Mouse (Mus musculus): ENCODE measurements around the gene Hoxc5.

The Hoxc5 gene

DNA sequence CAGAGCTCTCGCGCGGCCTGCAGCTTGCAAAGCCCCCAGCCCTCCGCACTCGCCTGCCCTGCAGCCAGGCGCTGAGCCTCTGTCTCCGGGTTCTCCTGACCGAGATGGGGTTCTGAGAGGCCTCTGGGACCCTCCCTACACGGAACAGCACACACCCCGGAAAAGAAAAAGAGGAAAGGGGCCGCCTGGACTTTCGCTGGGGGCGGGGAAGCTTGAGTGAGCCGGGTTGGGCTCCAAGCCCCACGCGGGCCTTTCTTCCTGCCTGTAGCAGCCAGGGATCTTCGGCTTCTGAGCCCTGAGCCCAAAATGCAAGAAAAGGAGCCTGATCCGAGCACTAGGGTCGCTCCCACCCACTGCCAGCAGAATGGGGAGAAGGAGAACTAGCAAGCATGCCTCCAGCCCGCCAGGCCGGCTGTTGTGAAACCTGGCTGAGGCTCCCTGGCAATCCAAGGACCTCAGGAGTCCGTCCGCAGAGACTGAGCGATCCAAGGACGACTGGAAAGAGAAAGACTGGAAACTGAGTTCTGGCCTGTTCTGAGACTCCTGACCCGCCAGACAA is 44.8 kb downstream of the Hoxc5 start:
- no peak for DNase-seq (ENCODE audit: low spot score in 2 of 2)

GRCm38 (mm10) chr15:103013238-103013984 is 46.2 kb downstream of the Hoxc5 start:
- DNase-seq (ENCODE audit: low spot score in 2 of 2), result no peak

GRCm38 (mm10) chr15:103014166-103015008 is 47.1 kb downstream of the Hoxc5 start:
- no peak for DNase-seq (ENCODE audit: low spot score in 2 of 2)

DNA sequence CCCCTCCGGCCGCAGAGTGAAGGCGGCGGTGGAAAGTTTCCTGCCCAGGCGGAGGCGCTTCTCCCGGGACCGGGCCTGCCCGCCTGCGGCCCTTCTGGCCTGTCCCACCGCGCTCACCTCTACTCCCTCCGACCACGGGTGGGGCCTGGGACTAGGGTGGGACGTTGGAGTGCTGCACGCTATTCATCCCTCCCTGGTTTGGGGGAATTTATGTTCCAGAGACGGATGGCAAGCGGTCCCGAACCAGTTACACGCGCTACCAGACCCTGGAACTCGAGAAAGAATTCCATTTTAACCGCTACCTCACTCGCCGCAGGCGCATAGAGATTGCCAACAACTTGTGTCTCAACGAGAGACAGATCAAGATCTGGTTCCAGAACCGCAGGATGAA is 47.8 kb downstream of the Hoxc5 start:
- DNase-seq (ENCODE audit: low spot score in 2 of 2), result no peak

- no peak for DNase-seq (ENCODE audit: low spot score in 2 of 2)
Observed at GRCm38 (mm10) chr15:103015406-103016166, 48.3 kb downstream of the Hoxc5 start.

DNA sequence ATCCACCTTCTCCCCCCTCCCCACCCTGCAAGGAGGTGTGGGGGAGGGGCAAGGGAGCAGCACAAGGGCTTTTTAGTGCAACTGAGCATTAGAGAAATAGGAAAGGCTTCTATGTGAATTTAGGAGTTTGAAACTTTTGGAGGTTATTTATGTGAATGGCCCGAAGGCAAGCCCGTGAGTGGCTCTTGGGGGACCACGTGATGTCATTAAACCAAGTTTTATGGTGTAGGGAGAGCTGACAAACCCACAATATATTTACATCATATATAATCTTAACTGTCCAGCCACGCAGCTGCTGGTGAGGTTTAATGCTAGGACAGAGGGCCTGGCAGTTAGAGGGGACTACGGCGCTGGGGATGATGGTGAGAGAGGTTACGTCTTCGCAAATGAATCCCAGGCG is 51.4 kb downstream of the Hoxc5 start, which contains the start of gene Hoxc4:
Gene Hoxc4 (plus strand): TSS at position 299 of the 400 bp plus-strand sequence.
- no peak for DNase-seq (ENCODE audit: low spot score in 2 of 2)

DNA sequence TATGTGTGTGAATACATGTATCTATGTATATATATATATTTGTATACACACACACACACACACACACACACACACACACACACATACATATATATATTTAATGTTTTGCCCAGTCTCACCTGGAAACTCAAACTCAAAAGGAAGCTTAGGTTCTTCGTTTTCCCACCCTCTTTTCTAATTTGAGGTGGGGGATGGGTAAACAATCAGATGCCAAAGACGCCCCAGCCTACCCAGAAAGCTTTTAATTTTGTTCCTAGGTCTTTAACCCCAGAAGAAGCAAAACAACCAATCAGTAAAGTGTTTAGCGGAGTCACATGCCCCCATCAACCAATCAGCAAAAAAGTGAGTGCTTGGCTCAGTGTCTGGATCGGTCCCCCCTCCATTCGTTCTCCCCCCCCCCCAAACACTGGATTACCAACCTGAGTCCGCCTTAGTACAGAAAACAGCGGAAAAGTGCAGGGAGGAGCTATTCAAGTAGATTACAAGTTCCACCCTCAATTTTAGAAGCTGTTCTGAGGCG is 53.7 kb downstream of the Hoxc5 start:
- DNase-seq (ENCODE audit: low spot score in 2 of 2), result no peak

GRCm38 (mm10) chr15:103021544-103021943 is 54.3 kb downstream of the Hoxc5 start:
- no peak for DNase-seq (ENCODE audit: low spot score in 2 of 2)

DNA sequence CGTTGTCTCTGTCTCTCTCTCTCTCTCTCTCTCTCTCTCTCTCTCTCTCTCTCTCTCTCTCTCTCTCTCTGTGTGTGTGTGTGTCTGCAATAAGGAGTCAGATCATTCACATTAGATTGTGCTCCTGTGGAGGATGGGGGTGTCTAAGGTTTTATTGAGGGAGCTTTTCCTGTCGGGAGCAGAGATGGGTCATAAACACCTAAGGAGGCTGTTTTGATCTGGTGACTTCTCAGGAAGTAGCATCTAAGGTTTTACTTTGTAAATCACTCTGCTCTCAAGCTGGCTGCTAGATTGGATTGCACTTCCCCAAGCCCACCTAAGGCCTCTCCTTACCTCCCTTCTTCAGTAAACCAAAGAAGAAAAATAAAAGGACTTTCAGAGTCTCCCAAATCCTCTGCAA is 56.9 kb downstream of the Hoxc5 start:
- no peak for DNase-seq (ENCODE audit: low spot score in 2 of 2)

GRCm38 (mm10) chr15:103027266-103028235 is 60.3 kb downstream of the Hoxc5 start:
- DNase-seq (ENCODE audit: low spot score in 2 of 2), result no peak

GRCm38 (mm10) chr15:103028916-103029512 is 61.8 kb downstream of the Hoxc5 start:
- no peak for DNase-seq (ENCODE audit: low spot score in 2 of 2)

DNA sequence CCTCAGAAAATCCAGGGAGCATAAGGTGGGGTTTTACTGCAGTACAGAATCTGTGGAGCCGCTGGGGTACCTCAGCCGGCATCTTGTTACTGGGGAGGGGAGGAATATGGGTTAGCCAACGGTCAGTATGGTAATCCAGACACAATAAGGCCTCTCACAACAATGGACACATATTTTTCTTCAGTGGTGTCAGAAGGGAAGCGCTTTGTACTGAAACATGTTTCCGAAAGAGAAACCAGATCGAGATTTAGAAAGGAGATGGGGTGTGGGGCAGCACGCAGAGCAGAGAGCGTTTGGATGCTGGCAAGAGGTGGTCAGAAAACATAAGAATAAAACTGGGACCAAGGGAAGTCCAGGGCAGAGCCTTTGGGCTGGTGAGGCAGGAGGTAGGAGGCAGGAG is 62.9 kb downstream of the Hoxc5 start:
- no peak for DNase-seq (ENCODE audit: low spot score in 2 of 2)

- no peak for DNase-seq (ENCODE audit: low spot score in 2 of 2)
Observed at GRCm38 (mm10) chr15:103032167-103032566, 64.9 kb downstream of the Hoxc5 start.

DNA sequence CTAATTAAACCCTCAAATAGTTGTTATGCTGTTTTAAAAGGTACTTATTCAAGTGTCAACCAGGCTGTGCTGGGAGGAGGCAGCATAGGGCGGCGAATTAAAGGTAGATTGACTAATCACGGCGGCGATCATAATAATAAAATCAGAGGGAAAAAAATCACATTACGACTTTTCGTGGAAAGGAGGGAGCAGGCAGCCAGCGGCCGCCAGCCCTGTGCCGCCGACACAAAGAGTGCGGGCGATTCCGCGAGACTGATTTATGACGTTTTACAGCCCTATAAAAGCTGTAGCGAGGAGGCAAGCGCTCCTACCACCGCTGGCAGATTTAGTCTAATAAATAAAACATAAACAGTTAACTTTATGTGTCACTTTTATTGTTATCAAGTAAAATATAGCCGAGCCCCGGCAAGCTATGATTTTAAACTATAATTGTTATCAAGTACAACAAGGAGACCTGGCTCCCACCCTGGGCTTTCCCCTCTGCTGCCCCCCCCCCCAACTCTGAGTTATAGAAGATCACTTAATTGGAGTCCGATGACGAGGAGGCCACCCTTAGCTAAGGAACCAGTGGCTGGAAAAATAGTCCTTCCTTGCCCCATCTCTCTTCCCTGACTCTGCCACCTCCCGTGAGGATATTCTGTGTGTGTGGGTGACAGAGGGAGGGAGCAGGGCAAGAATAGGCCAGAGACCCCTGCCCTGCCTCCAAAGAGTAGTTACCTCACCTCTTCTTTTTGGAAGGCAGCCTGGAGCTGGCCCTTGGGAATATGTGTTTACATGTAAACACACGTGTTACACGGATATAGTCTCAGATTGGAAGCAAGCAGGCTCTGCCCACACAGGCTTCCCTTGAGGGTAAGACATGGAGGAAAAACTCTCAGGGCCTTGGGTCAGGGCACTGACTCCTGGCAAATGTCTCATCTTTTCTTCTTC is 65.7 kb downstream of the Hoxc5 start:
- DNase-seq (ENCODE audit: low spot score in 2 of 2), result no peak

DNA sequence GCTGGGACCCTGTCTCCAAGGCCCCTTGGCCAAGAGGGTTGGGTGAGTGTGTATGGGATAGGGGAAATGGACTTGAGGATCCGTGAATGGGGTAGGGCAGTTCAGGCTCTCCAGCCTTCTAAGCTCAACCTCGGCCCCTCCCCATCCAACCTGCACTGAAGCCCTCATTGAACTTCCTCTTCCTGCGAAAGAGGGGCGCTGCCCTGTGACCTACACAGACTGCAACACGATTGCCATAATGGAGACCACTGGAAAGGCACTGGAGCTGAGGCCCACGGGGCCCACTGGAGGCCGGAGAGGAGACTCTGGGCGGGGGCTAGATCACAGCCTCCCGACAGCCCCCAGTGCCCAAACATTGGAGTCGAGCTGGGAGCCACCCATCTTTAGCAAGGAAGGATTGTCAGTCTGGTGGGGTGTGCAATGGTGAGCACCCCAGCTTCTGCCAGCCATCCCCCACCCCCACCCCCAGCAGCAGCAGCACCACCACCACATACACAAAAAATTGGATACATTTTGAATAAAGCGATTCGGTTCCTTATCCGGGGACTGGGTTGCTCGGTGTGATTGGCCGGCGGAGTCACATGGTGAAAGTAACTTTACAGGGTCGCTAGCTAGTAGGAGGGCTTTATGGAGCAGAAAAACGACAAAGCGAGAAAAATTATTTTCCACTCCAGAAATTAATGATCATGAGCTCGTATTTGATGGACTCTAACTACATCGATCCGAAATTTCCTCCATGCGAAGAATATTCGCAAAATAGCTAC is 67.0 kb downstream of the Hoxc5 start:
- no peak for DNase-seq (ENCODE audit: low spot score in 2 of 2)

GRCm38 (mm10) chr15:103034807-103035547 is 67.7 kb downstream of the Hoxc5 start:
- DNase-seq (ENCODE audit: low spot score in 2 of 2), result no peak

GRCm38 (mm10) chr15:103035548-103035881 is 68.3 kb downstream of the Hoxc5 start:
- DNase-seq (ENCODE audit: low spot score in 2 of 2), result no peak

DNA sequence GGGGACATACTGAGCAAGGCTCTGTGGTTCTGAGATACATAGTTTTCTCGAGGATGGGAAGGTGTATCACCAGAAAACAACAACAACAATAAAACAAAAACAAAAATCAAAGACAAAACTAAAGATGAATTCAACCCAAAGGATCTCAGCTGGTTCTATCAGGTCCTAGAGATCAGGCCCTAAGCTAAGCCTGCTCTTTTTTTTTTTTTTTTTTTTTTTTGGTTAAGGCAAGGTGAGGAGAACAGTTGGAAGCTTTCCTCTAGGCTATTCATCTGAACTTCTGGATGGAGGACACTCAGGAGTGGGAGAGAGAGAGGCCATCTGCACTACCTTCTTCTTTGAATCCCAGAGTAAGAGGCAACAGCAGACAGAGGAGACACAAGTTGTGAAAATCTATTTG is 70.3 kb downstream of the Hoxc5 start:
- DNase-seq (ENCODE audit: low spot score in 2 of 2), result no peak

All from urinary bladder, postnatal 36 days (tissue).